Mouse (Mus musculus) midbrain, embryonic 10.5 days (tissue): Measurements from ENCODE around the gene Cxcr6. TPM values are rescaled to one million over a fixed set of nuclear protein-coding genes. Genes with fewer than 3 reads are reported as not detected.
"Not testable (repeated sequence)": the region's sequence is repeated elsewhere in the genome, so short reads cannot be mapped to it uniquely, and the experiment has no call there.

Experiments
- DNase-seq: peaks from one replicate; pipeline ENCODE4 v3.0.0-alpha.2; 2017; ENCODE audit warnings: low spot score
- H3K27ac ChIP-seq: fragments of 300-500 bp; sonication (generic); replicated peaks from 2 replicates; pipeline ENCODE4 v1.5.1; 2016; ENCODE audit warnings: mild to moderate bottlenecking
- H3K27me3 ChIP-seq: fragments of 300-500 bp; sonication (generic); 2 replicates; pipeline ENCODE4 v1.6.1; 2016; ENCODE audit warnings: low read depth, mild to moderate bottlenecking; ENCODE audit not compliant: poor library complexity, severe bottlenecking
- H3K36me3 ChIP-seq: fragments of 300-500 bp; sonication (generic); 2 replicates; pipeline ENCODE4 v1.6.1; 2016; ENCODE audit warnings: mild to moderate bottlenecking, moderate library complexity
- H3K4me1 ChIP-seq: fragments of 300-500 bp; sonication (generic); 2 replicates; pipeline ENCODE4 v1.6.1; 2016
- H3K4me3 ChIP-seq: fragments of 300-500 bp; sonication (generic); 2 replicates; pipeline ENCODE4 v1.5.1; 2016; ENCODE audit warnings: mild to moderate bottlenecking, moderate library complexity
- H3K9me3 ChIP-seq: fragments of 300-500 bp; sonication (generic); replicated peaks from 2 replicates; pipeline ENCODE4 v1.6.1; 2016; ENCODE audit warnings: mild to moderate bottlenecking
- WGBS: fragments of 180-500 bp; shearing (Covaris S2); methylation state at CpG from one replicate; pipeline ENCODE4 v1.1.7; 2016; 5-methylcytosine and 5-hydroxymethylcytosine counted together
- polyA plus RNA-seq: library from polyadenylated mRNA; unstranded; fragments of >200 nt; fragmentation: Nextera tagmentation; extraction: Ambion mirVana; gene quantifications from 2 replicates; pipeline ENCODE4 v1.2.1, GENCODE M21; 2016

Gene Cxcr6
- 0.17 and 0.25 TPM in 2 replicates for polyA plus RNA-seq

- WGBS = 93% methylated on average over 5 of the region's 5 CpGs
- H3K27ac ChIP-seq = no peak within 1 kb of the TSS
- H3K27me3 ChIP-seq = no peaks in the 10 kb centered on the region
- DNase-seq = no peak
- H3K4me1 ChIP-seq = no peaks in the 10 kb centered on the region
- H3K36me3 ChIP-seq = peaks cover 23% of the 10 kb centered on the region
- H3K9me3 ChIP-seq = no peaks in the 10 kb centered on the region
- H3K4me3 ChIP-seq = no peak within 1 kb of the TSS
Observed at GRCm38 (mm10) chr9:123806267-123806666, at the start of gene Cxcr6. Gene Cxcr6, plus strand, starts transcription at chr9:123806475.

GRCm38 (mm10) chr9:123756752-123757151 lies 49.5 kb upstream of the Cxcr6 start:
- Histone ChIP-seq H3K9me3 (no peaks in the 10 kb centered on the region), H3K27ac (no peak overlapping the region), H3K27me3 (no peaks in the 10 kb centered on the region), H3K4me3 (no peak overlapping the region), H3K4me1 (no peaks in the 10 kb centered on the region), H3K36me3 (no peaks in the 10 kb centered on the region)
- no peak for DNase-seq
- 82% methylated on average over 3 of the region's 3 CpGs for WGBS

- Histone ChIP-seq H3K36me3 (no peaks in the 10 kb centered on the region), H3K27me3 (no peaks in the 10 kb centered on the region), H3K27ac (no peak overlapping the region), H3K9me3 (no peaks in the 10 kb centered on the region), H3K4me3 (no peak overlapping the region), H3K4me1 (no peaks in the 10 kb centered on the region)
- DNase-seq = no peak
- WGBS = 54% methylated on average over 2 of the region's 2 CpGs
Observed at GRCm38 (mm10) chr9:123757326-123757725, 48.9 kb upstream of the Cxcr6 start.

- Histone ChIP-seq H3K27ac (no peak overlapping the region), H3K9me3 (no peaks in the 10 kb centered on the region), H3K4me3 (no peak overlapping the region), H3K27me3 (no peaks in the 10 kb centered on the region), H3K36me3 (no peaks in the 10 kb centered on the region), H3K4me1 (no peaks in the 10 kb centered on the region)
- DNase-seq = no peak
- 89% methylated on average over 1 of the region's 1 CpGs for WGBS
Observed at GRCm38 (mm10) chr9:123758156-123758555, 48.1 kb upstream of the Cxcr6 start.

GRCm38 (mm10) chr9:123758645-123759044 lies 47.6 kb upstream of the Cxcr6 start:
- Histone ChIP-seq H3K27me3 (no peaks in the 10 kb centered on the region), H3K36me3 (no peaks in the 10 kb centered on the region), H3K4me3 (no peak overlapping the region), H3K4me1 (no peaks in the 10 kb centered on the region), H3K27ac (no peak overlapping the region), H3K9me3 (no peaks in the 10 kb centered on the region)
- 88% methylated on average over 4 of the region's 4 CpGs for WGBS
- DNase-seq = no peak

GRCm38 (mm10) chr9:123760806-123761205 lies 45.5 kb upstream of the Cxcr6 start:
- Histone ChIP-seq H3K4me3 (no peak overlapping the region), H3K27me3 (no peaks in the 10 kb centered on the region), H3K9me3 (no peaks in the 10 kb centered on the region), H3K4me1 (no peaks in the 10 kb centered on the region), H3K27ac (no peak overlapping the region), H3K36me3 (no peaks in the 10 kb centered on the region)
- DNase-seq = no peak
- WGBS = 89% methylated on average over 3 of the region's 3 CpGs

- 91% methylated on average over 4 of the region's 4 CpGs for WGBS
- no peak overlapping the region for H3K27ac ChIP-seq
- no peaks in the 10 kb centered on the region for H3K36me3 ChIP-seq
- no peaks in the 10 kb centered on the region for H3K4me1 ChIP-seq
- H3K9me3 ChIP-seq = no peaks in the 10 kb centered on the region
- no peak overlapping the region for H3K4me3 ChIP-seq
- DNase-seq = no peak
- H3K27me3 ChIP-seq = no peaks in the 10 kb centered on the region
Observed at GRCm38 (mm10) chr9:123762886-123763285, 43.4 kb upstream of the Cxcr6 start.

- Histone ChIP-seq H3K36me3 (no peaks in the 10 kb centered on the region), H3K4me3 (no peak overlapping the region), H3K27ac (no peak overlapping the region), H3K27me3 (no peaks in the 10 kb centered on the region), H3K9me3 (no peaks in the 10 kb centered on the region), H3K4me1 (no peaks in the 10 kb centered on the region)
- DNase-seq = no peak
- 84% methylated on average over 3 of the region's 3 CpGs for WGBS
Observed at GRCm38 (mm10) chr9:123763771-123764170, 42.5 kb upstream of the Cxcr6 start.

GRCm38 (mm10) chr9:123766996-123767395 lies 39.3 kb upstream of the Cxcr6 start:
- no peaks in the 10 kb centered on the region for H3K9me3 ChIP-seq
- H3K27me3 ChIP-seq = no peaks in the 10 kb centered on the region
- H3K36me3 ChIP-seq = no peaks in the 10 kb centered on the region
- no peaks in the 10 kb centered on the region for H3K4me1 ChIP-seq
- DNase-seq = no peak
- 88% methylated on average over 3 of the region's 3 CpGs for WGBS
- H3K27ac ChIP-seq = no peak overlapping the region
- H3K4me3 ChIP-seq = no peak overlapping the region

- Histone ChIP-seq H3K4me3 (no peak overlapping the region), H3K9me3 (no peaks in the 10 kb centered on the region), H3K27me3 (no peaks in the 10 kb centered on the region), H3K27ac (no peak overlapping the region), H3K36me3 (no peaks in the 10 kb centered on the region), H3K4me1 (no peaks in the 10 kb centered on the region)
- DNase-seq = no peak
- WGBS = 67% methylated on average over 1 of the region's 1 CpGs
Observed at GRCm38 (mm10) chr9:123768443-123768842, 37.8 kb upstream of the Cxcr6 start.

- whole genome bisulfite sequencing = 71% methylated on average over 6 of the region's 6 CpGs
- no peaks in the 10 kb centered on the region for H3K36me3 ChIP-seq
- no peak overlapping the region for H3K4me3 ChIP-seq
- no peaks in the 10 kb centered on the region for H3K4me1 ChIP-seq
- no peaks in the 10 kb centered on the region for H3K9me3 ChIP-seq
- H3K27ac ChIP-seq = no peak overlapping the region
- no peak for DNase-seq
- H3K27me3 ChIP-seq = no peaks in the 10 kb centered on the region
Observed at GRCm38 (mm10) chr9:123769532-123769931, 36.7 kb upstream of the Cxcr6 start.

- WGBS = 37% methylated on average over 2 of the region's 2 CpGs
- not testable (repeated sequence) for H3K9me3 ChIP-seq, DNase-seq
Observed at GRCm38 (mm10) chr9:123773299-123773698, 33.0 kb upstream of the Cxcr6 start.

GRCm38 (mm10) chr9:123788855-123789529 lies 17.3 kb upstream of the Cxcr6 start:
- H3K4me3 ChIP-seq = no peak overlapping the region
- WGBS = 82% methylated on average over 4 of the region's 4 CpGs

More at GRCm38 (mm10) chr9:123773299-123773698, 33.0 kb upstream of the Cxcr6 start:
- H3K27ac ChIP-seq, H3K27me3 ChIP-seq, H3K4me3 ChIP-seq, H3K4me1 ChIP-seq, H3K36me3 ChIP-seq: not testable (repeated sequence)

More at GRCm38 (mm10) chr9:123788855-123789529, 17.3 kb upstream of the Cxcr6 start:
- no peak overlapping the region for H3K27ac ChIP-seq
- peaks cover 2% of the 10 kb centered on the region for H3K9me3 ChIP-seq
- H3K27me3 ChIP-seq = no peaks in the 10 kb centered on the region
- DNase-seq = no peak
- H3K36me3 ChIP-seq = peaks cover 62% of the 10 kb centered on the region
- no peaks in the 10 kb centered on the region for H3K4me1 ChIP-seq
